Mouse (Mus musculus) cerebellum, postnatal 4 days (tissue): Measurements from ENCODE around the gene Pex26.

Experiments used
- DNase-seq, 2 experiments: peaks; one replicate each; pipeline ENCODE4 v3.0.0; 2022; ENCODE audit warnings: low spot score in 2 of 2, mixed read lengths in 1 of 2

Gene Pex26

GRCm38 (mm10) chr6:121166098-121166552 is 17.3 kb upstream of the Pex26 start:
- no peak for DNase-seq

GRCm38 (mm10) chr6:121167381-121167975 is 16.0 kb upstream of the Pex26 start:
- no peak for DNase-seq

DNA sequence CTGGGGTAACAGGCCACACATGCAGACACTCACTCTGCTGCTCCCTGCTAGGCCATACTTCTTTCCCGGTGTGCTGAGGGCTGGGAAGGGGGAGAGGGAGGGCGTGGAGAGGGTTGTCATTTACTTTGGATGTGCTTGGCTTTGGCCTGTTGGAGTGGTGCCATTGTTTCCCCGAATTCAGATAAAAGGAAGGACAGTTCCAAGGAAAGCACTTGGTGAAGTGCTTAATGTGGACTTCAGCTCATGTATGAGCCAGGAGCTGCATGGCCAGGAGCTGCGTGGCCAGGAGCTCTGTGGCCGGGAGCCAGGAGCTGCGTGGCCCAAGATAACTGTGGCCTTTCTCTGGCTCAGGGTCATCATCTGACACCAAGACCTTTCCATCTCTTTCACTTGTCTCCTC is 12.4 kb upstream of the Pex26 start:
- no peak for DNase-seq

- DNase-seq = no peak
Measured at GRCm38 (mm10) chr6:121173471-121173870, 10.0 kb upstream of the Pex26 start.

DNA sequence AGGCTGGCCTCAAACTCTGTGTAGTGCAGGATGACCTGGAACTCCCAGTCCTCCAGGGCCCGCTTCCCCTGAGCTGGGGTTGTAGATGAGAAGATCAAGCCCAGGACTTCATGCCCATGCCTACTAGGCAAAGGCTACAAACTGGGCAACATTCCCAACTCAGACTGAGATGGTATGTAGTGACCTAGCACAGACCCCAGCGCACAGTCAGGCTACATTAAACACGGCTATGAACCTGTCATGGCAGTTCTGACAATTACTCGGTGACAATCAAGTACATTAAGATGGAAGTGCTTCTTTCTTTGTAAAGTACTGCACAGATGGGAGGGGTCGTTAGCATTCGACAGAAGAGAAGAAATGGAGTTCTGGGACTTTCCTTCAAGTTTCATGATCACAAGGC is 8.7 kb upstream of the Pex26 start:
- DNase-seq = no peak

- DNase-seq = no peak
Measured at GRCm38 (mm10) chr6:121176011-121176730, 7.3 kb upstream of the Pex26 start.

DNA sequence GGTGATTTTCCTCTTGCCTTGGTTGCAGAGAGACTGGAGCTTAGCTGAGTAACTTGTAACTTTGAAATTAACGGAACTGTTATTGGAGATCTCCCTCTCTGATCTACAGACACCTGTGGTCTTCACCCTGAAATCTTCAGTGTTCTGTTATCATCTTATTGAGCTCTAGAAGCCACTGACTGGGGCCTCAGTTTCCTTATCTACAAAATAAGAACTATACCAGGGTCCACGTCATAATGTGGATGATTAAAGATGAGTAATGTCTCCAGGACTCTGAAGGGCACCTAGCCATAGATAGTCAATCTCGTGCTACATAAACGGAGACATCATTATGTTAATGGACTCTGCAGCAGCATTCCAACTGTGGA is 6.8 kb upstream of the Pex26 start:
- DNase-seq = no peak

GRCm38 (mm10) chr6:121177118-121177708 is 6.3 kb upstream of the Pex26 start:
- DNase-seq = no peak

GRCm38 (mm10) chr6:121178700-121179358 is 4.6 kb upstream of the Pex26 start:
- peak in 1 of 2 experiments; percentile 74 for DNase-seq

- DNase-seq = no peak
Measured at GRCm38 (mm10) chr6:121179846-121180245, 3.6 kb upstream of the Pex26 start.

DNA sequence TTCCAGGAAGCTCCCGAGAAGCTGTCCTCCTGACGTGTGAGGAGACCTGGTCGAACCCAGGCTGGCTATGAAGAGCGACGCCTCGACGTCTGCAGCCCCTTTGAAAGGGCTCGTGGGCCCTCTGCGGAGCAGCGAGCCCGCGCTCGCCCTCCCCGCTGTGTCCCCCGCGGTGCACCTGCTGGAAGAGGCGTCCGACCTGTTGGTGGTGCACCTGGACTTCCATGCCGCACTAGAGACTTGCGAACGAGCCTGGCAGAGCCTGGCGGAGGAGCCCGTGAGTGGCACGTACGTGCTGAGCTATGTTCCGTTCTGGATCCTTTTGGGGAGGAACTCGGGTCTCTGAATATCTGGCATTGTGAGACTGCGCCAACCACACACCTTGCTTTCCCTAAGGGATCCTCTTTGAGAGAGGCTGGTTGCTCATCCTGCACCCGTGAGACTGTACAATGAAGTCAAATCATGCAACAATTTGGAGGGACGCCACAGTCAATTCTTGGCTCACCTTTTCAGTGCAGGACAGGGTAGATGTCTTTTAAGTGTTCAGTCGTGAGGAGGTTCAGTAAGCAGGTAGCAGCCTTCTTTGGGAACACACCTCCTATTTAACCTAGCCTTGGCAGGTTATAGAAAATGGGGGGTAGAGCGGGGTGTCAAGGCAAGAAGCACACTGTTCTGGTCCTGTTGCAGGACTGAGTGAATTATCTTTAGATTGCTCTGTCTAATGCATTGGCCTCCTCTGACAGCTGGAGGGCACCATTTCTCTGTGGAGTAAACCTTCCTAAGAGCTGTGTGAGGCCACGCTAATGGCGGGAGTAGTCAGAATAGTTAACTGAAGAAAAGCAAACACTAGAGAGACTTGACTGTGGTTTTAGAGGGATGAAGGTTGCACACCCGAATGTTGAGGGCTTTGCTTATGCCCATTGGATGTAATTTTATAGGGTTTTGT is 1.0 kb downstream of the Pex26 start:
- DNase-seq = peak in 1 of 2 experiments; percentile 46

DNA sequence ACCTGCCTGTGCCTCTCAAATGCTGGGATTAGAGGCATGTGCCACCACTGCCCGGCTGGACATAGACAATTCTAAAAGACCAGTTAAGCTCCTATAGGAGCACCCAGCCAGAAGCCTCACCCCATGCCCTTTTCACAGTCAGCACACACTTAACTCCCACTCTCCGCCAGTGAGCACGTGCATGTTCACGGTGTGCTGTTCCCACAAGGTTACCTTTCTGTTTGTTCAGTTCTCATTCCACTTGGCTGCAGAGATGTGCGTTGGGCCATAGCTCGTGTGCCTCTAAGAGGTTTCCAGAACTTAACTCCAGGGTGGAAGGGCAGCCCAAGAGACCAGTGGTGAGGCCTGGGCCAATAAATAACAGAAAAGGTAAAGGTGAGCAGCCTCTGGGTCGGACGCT is 1.8 kb downstream of the Pex26 start:
- no peak for DNase-seq

- no peak for DNase-seq
Measured at GRCm38 (mm10) chr6:121191261-121192009, 8.0 kb downstream of the Pex26 start.

DNA sequence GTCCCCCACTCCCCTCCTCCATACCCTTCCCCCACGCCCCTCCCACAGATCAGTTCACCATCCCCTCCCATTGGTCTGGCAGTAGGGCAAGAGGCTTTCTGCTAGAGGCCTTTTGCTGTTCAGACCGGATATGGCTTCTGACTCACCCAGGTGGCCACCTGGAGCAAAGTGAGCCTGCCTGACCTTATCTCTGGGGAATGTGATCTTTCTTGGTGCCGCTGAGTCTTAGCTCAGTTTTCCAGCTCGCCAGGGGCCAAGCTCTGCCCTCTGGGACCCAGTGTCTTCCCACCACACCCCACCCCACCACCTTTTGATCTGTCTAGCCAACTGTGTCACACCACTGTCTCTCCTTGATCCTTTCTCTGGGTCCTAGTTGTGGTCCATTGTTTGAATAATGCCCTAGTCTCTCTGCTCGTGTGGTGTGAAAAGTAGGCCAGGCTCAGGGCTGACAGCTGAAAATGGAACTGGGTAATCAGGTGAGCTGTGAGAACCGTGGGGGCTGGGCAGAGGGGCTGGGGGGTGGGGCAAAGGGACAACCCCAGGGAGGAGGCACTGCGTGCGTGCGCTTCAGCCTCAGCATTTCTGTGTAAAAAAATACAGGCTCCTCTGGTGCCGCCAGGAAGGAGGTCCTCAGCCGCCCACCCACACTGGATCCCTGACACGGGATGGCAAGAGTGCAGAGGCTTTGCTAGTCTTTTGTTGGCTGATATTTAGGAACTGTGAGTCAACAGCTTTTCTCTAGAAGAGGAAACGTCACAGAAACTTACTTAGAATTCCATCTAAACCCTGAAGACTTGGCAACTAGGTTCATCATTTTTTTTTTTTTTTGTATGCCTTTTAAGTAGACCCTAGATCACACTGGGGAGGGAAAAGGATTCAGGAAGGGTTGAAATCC is 10.8 kb downstream of the Pex26 start:
- DNase-seq = no peak

DNA sequence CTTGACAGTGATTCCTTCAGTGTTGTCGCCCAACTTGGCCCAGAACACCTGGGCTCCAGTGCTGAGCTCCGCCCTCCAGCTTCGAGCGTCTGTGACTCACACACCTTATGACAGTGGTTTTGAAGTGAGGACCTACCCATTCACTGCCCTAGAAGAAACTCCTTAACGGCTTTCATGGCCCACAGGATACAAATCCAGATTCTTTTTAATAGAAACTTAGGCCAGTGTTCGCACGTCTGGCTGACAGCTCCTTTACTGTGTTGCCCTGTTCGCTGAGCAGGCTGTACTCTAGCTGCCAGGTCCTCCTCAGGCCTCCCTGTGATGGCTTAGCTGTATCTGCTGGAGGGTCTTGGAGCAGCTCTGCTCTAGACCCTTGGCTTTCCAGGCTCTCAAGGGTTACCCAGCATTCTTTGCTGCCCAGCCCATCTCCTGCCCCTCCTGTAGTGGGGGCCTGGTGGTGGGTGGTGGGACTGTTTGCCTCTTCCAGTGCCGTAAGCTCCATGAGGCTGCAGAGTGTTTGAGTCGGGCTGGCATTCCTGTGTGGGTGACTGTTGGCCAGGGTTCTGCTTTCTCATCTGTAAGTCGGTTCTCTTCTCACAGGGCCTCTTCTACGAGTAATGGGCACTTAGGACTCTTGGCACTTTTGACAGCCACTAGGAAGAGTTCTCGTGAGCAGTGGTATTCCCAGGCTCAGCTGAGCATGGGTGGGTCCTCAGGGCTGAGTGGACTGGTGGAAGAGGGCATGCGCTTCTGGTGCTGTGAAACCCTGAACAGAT is 11.7 kb downstream of the Pex26 start:
- DNase-seq = no peak

DNA sequence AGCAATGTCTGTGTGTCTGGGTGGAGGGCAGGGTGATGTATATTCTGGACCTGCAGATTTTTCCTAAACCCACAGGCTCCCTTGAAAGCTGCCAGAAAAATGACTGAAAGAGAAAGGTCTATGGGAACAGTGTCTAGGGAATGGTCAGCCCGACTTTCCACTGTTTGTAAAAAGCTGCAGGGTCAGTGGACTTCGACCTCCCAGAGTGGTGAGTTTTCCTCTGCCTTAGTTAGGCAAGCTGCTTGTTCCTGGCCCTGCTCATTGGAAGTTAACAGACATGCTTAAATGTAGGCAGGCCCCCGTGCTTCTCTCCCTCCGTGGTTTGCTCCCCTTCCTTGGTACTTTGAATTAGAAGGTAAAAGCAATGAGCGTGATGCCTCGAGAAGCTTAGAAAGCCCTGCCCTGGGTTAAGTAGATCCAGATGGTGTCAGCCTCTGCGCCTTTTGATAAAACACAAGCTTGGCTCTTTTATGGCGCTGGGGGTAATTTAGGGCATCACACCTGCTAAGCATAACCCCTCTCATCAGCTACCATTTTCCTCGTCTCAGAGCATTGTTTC is 14.4 kb downstream of the Pex26 start:
- DNase-seq = no peak

DNA sequence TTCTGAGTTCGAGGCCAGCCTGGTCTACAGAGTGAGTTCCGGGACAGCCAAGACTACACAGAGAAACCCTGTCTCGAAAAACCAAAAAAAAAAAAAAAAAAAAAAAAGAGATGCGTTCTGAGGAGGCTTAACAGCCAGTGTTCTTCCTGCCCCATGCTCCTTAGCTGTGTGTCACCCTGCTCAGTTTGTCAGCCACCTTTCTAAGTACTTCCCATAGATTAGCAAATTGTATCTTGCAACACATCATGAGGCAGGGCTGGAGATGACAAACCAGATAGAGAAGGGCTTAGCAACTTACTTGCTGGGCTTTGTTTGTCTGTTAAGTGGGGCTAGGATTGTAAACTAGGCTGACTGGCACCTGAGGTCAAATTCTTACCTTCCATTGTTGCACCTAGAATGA is 17.0 kb downstream of the Pex26 start:
- DNase-seq = no peak

- no peak for DNase-seq
Measured at GRCm38 (mm10) chr6:121202026-121202425, 18.6 kb downstream of the Pex26 start.

- DNase-seq = no peak
Measured at GRCm38 (mm10) chr6:121206481-121206880, 23.0 kb downstream of the Pex26 start.
